Mouse (Mus musculus) MEL (cell line): ENCODE data around the gene Bin2.

Experiments used
- BHLHE40 ChIP-seq: IDR thresholded peaks from 2 replicates; pipeline ENCODE4 v1.6.1; 2012; ENCODE audit warnings: low read depth, mild to moderate bottlenecking, inconsistent platforms, low read length, improper control_type of control experiment, borderline replicate concordance
- CTCF ChIP-seq, 3 experiments: IDR thresholded peaks in 2 of 3; conservative IDR thresholded peaks in 1 of 3; 2 replicates each; pipeline ENCODE4 v1.5.1; 2011 to 2012; ENCODE audit warnings: low read length in 3 of 3, low read depth in 2 of 3, mild to moderate bottlenecking in 2 of 3, improper control_type of control experiment in 1 of 3, inconsistent platforms in 1 of 3, mixed read lengths in 1 of 3, moderate library complexity in 1 of 3; ENCODE audit not compliant: control insufficient read depth in 1 of 3, insufficient read depth in 1 of 3, poor library complexity in 1 of 3, severe bottlenecking in 1 of 3
- EP300 ChIP-seq, 2 experiments: IDR thresholded peaks; 2 replicates each; pipeline ENCODE4 v1.6.1; 2011; ENCODE audit warnings: improper control_type of control experiment in 2 of 2, low read length in 2 of 2, low read depth in 1 of 2, mild to moderate bottlenecking in 1 of 2
- JUND ChIP-seq: IDR thresholded peaks from 2 replicates; pipeline ENCODE4 v1.6.1; 2011; ENCODE audit warnings: low read depth, mild to moderate bottlenecking, improper control_type of control experiment, low read length
- KAT2A ChIP-seq: conservative IDR thresholded peaks from 2 replicates; pipeline ENCODE4 v1.6.1; 2012; ENCODE audit warnings: low read depth, low read length, improper control_type of control experiment, inconsistent platforms
- MAX ChIP-seq: IDR thresholded peaks from 2 replicates; pipeline ENCODE4 v1.6.1; 2011; ENCODE audit warnings: low read length, improper control_type of control experiment
- MEF2A ChIP-seq: IDR thresholded peaks from 2 replicates; pipeline ENCODE4 v1.6.1; 2014; ENCODE audit warnings: low read depth, mild to moderate bottlenecking, inconsistent platforms, low read length, improper control_type of control experiment; ENCODE audit not compliant: poor library complexity, insufficient replicate concordance, severe bottlenecking; ENCODE audit errors: extremely low read depth
- MYC ChIP-seq: IDR thresholded peaks from 2 replicates; pipeline ENCODE4 v1.6.1; 2011; ENCODE audit warnings: low read depth, mild to moderate bottlenecking, low read length, improper control_type of control experiment, moderate library complexity
- POLR2A ChIP-seq, 2 experiments: IDR thresholded peaks; 2 replicates each; pipeline ENCODE4 v1.6.1; 2011 to 2012; ENCODE audit warnings: low read length in 2 of 2, mild to moderate bottlenecking in 2 of 2, control low read depth in 1 of 2, improper control_type of control experiment in 1 of 2, low read depth in 1 of 2, moderate library complexity in 1 of 2; ENCODE audit not compliant: control insufficient read depth in 1 of 2, insufficient read depth in 1 of 2, poor library complexity in 1 of 2
- POLR2AphosphoS2 ChIP-seq: IDR thresholded peaks from 2 replicates; pipeline ENCODE4 v1.6.1; 2011; ENCODE audit warnings: low read length, improper control_type of control experiment
- TAL1 ChIP-seq: IDR thresholded peaks from 2 replicates; pipeline ENCODE4 v1.6.1; 2012; ENCODE audit warnings: mild to moderate bottlenecking, inconsistent platforms, low read length, moderate library complexity, mixed read lengths

DNA sequence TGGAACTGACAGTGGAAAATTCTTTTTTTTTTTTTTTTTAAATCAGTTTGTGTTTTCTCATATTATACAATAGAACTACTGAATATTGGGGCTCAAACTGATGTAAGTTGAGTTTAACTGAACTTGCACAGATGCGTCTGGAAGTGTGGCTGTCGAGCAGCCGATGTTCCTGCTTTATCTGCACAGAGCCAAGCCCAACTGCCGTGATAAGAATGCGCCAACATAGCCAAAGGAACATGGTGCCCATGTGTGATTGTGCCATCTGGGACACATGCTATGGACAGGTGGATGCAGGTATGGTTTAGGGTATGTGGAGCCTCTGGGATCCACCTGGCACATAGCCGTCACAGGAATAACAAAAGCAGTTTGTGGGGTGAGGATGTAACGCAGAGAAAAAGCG, 16.5 kb upstream of the Bin2 start:
- TF ChIP-seq CTCF (IDR thresholded peaks at IDR 0.05 in 2 of 3, conservative IDR thresholded peaks at IDR 0.05 in 1 of 3; ENCODE audit: control insufficient read depth in 1 of 3, insufficient read depth in 1 of 3, low read depth in 2 of 3, low read length in 3 of 3, poor library complexity in 1 of 3, severe bottlenecking in 1 of 3) (no peak; a peak in 1 of 6 replicates), POLR2A (IDR thresholded peaks at IDR 0.05; ENCODE audit: control insufficient read depth in 1 of 2, insufficient read depth in 1 of 2, low read depth in 1 of 2, low read length in 2 of 2, poor library complexity in 1 of 2) (peak in 1 of 2 experiments; percentile 54; a peak in 1 of 4 replicates), KAT2A (peak; percentile 57; the same call in 1 of the 2 replicates), TAL1 (peak; percentile 96), MAX (peak; percentile 95), MEF2A (0 out of 2 replicates have a peak, but pooled peaks have one; percentile 56), EP300 (IDR thresholded peaks at IDR 0.05; ENCODE audit: low read depth in 1 of 2, low read length in 2 of 2) (peak; percentile 99 to 100), JUND (0 out of 2 replicates have a peak, but pooled peaks have one; percentile 62), BHLHE40 (peak; percentile 83; the same call in 1 of the 2 replicates), POLR2AphosphoS2 (peak; percentile 93), MYC (peak; percentile 95)
